Mouse (Mus musculus) kidney, postnatal 0 days (tissue): ENCODE measurements at regions not wholly inside any gene's neighbourhood (a gene's known extent, or its start where the extent isn't known, plus 50 kb on each side); places are given as distances from the start of the nearest gene placed in this dataset.
A peak's percentile ranks its signal among the peaks of the same experiment; 100 is the strongest.

ENCODE experiments used
- ATAC-seq: fragments of 200-750 bp; cut with Nextera tagmentation; replicated peaks from 2 replicates; pipeline ENCODE4 v1.8.0; 2017; ENCODE audit warnings: low read depth, moderate number of reproducible peaks, moderate TSS enrichment, moderate library complexity; ENCODE audit not compliant: low FRiP score
- DNase-seq: peaks from one replicate; pipeline ENCODE4 v3.0.0-alpha.2; 2016; ENCODE audit warnings: low spot score
- H3K27ac ChIP-seq: fragments of 300-500 bp; sonication (generic); 2 replicates; pipeline ENCODE4 v1.5.1; 2014; ENCODE audit warnings: mild to moderate bottlenecking
- H3K27me3 ChIP-seq: fragments of 300-500 bp; sonication (generic); 2 replicates; pipeline ENCODE4 v1.6.1; 2014; ENCODE audit warnings: low read length, mixed read lengths; ENCODE audit not compliant: insufficient read depth
- H3K36me3 ChIP-seq: fragments of 300-500 bp; sonication (generic); 2 replicates; pipeline ENCODE4 v1.6.1; 2014; ENCODE audit warnings: low read length, mixed read lengths; ENCODE audit not compliant: insufficient read depth
- H3K4me1 ChIP-seq: fragments of 300-500 bp; sonication (generic); replicated peaks from 2 replicates; pipeline ENCODE4 v1.6.1; 2014; ENCODE audit warnings: antibody characterized with exemption, low read length, mixed read lengths; ENCODE audit not compliant: insufficient read depth
- H3K4me2 ChIP-seq: fragments of 300-500 bp; sonication (generic); 2 replicates; pipeline ENCODE4 v1.6.1; 2014; ENCODE audit warnings: mild to moderate bottlenecking, low read length, moderate library complexity, mixed read lengths
- H3K4me3 ChIP-seq: fragments of 300-500 bp; sonication (generic); replicated peaks from 2 replicates; pipeline ENCODE4 v1.5.1; 2014; ENCODE audit warnings: low read depth, low read length
- H3K9ac ChIP-seq: fragments of 300-500 bp; sonication (generic); 2 replicates; pipeline ENCODE4 v1.6.1; 2014; ENCODE audit warnings: low read depth, low read length
- H3K9me3 ChIP-seq: fragments of 300-500 bp; sonication (generic); replicated peaks from 2 replicates; pipeline ENCODE4 v1.6.1; 2016; ENCODE audit warnings: low read length, inconsistent platforms, mixed read lengths
- CTCF ChIP-seq: IDR thresholded peaks from 2 replicates; pipeline ENCODE4 v1.5.1; 2016; ENCODE audit warnings: antibody characterized with exemption, low read depth, mild to moderate bottlenecking, moderate library complexity
- WGBS: fragments of 180-500 bp; shearing (Covaris S2); extraction: QIAGEN DNeasy Blood & Tissue Kit; methylation state at CpG from one replicate; pipeline ENCODE4 v1.1.7; 2014; 5-methylcytosine and 5-hydroxymethylcytosine counted together

- Histone ChIP-seq H3K4me2 (no peak overlapping the region), H3K9me3 (no peaks in the 10 kb centered on the region), H3K27ac (no peak overlapping the region), H3K4me1 (no peaks in the 10 kb centered on the region), H3K36me3 (no peaks in the 10 kb centered on the region), H3K9ac (no peak overlapping the region), H3K27me3 (no peaks in the 10 kb centered on the region), H3K4me3 (no peak overlapping the region)
- ATAC-seq (no peak), DNase-seq (no peak)
- 77% methylated on average over 1 of the region's 1 CpGs for WGBS
- TF ChIP-seq CTCF, result no peak
Measured at GRCm38 (mm10) chr2:39299290-39299689, 73.0 kb upstream of the Ppp6c start.

GRCm38 (mm10) chr2:39295435-39295834 is 69.2 kb upstream of the Ppp6c start:
- ATAC-seq (no peak), DNase-seq (no peak)
- Histone ChIP-seq H3K9ac (no peak overlapping the region), H3K4me1 (no peaks in the 10 kb centered on the region), H3K4me2 (no peak overlapping the region), H3K27ac (no peak overlapping the region), H3K4me3 (no peak overlapping the region), H3K36me3 (no peaks in the 10 kb centered on the region), H3K27me3 (no peaks in the 10 kb centered on the region), H3K9me3 (no peaks in the 10 kb centered on the region)
- 69% methylated on average over 1 of the region's 1 CpGs for WGBS
- TF ChIP-seq CTCF, result no peak

GRCm38 (mm10) chr2:39278218-39278617 is 52.0 kb upstream of the Ppp6c start:
- Histone ChIP-seq H3K36me3 (no peaks in the 10 kb centered on the region), H3K27ac (no peak overlapping the region), H3K27me3 (no peaks in the 10 kb centered on the region), H3K9me3 (no peaks in the 10 kb centered on the region), H3K4me1 (no peaks in the 10 kb centered on the region), H3K4me2 (no peak overlapping the region), H3K4me3 (no peak overlapping the region), H3K9ac (no peak overlapping the region)
- WGBS, result 38% methylated on average over 1 of the region's 1 CpGs
- TF ChIP-seq CTCF, result peak; percentile 56
- DNase-seq (peak; percentile 25), ATAC-seq (no peak)
